Mouse (Mus musculus) frontal cortex, postnatal 10 days (tissue): ENCODE data around the gene Fbl.
"Not testable (repeated sequence)": the region's sequence is repeated elsewhere in the genome, so short reads cannot be mapped to it uniquely, and the experiment has no call there.

Experiments
- DNase-seq, 2 experiments: peaks; one replicate each; pipeline ENCODE4 v3.0.0; 2022; ENCODE audit warnings: low spot score in 2 of 2, mixed read lengths in 1 of 2

The Fbl gene

GRCm38 (mm10) chr7:28169489-28170422, at the start of gene Fbl:
Fbl (plus strand) TSS chr7:28169710.
- peak; percentile 87 to 92 for DNase-seq

- no peak for DNase-seq
These were observed 40.3 kb upstream of the Fbl start, which contains the start of gene 9530053A07Rik for GRCm38 (mm10) chr7:28129166-28129565. 9530053A07Rik (plus strand) TSS chr7:28129466.

GRCm38 (mm10) chr7:28137613-28138012, 31.9 kb upstream of the Fbl start:
- peak in 1 of 2 experiments; percentile 34 for DNase-seq

GRCm38 (mm10) chr7:28148263-28148662, 21.2 kb upstream of the Fbl start:
- peak in 1 of 2 experiments; percentile 45 for DNase-seq

GRCm38 (mm10) chr7:28149841-28150240, 19.7 kb upstream of the Fbl start:
- no peak for DNase-seq

- DNase-seq: peak in 1 of 2 experiments; percentile 27
These were observed 17.8 kb upstream of the Fbl start for GRCm38 (mm10) chr7:28151584-28152221.

GRCm38 (mm10) chr7:28153595-28153994, 15.9 kb upstream of the Fbl start:
- DNase-seq: not testable (repeated sequence)

GRCm38 (mm10) chr7:28159292-28159691, 10.2 kb upstream of the Fbl start:
- DNase-seq: no peak

- no peak for DNase-seq
These were observed 9.6 kb upstream of the Fbl start for GRCm38 (mm10) chr7:28159893-28160292.

GRCm38 (mm10) chr7:28161163-28161749, 8.3 kb upstream of the Fbl start:
- DNase-seq: no peak

GRCm38 (mm10) chr7:28165406-28165805, 4.1 kb upstream of the Fbl start:
- DNase-seq: no peak

GRCm38 (mm10) chr7:28168320-28169115, 992 bp upstream of the Fbl start:
- DNase-seq: peak; percentile 40 to 50

GRCm38 (mm10) chr7:28175358-28175757, 5.8 kb downstream of the Fbl start:
- DNase-seq: no peak

GRCm38 (mm10) chr7:28179228-28179627, 9.7 kb downstream of the Fbl start, which contains the start of gene Dyrk1b:
Dyrk1b (plus strand) TSS chr7:28179469.
- peak; percentile 98 for DNase-seq

- DNase-seq: peak; percentile 92 to 94
These were observed 10.3 kb downstream of the Fbl start for GRCm38 (mm10) chr7:28179741-28180377.

- no peak for DNase-seq
These were observed 11.4 kb downstream of the Fbl start for GRCm38 (mm10) chr7:28180890-28181289.

- no peak for DNase-seq
These were observed 11.9 kb downstream of the Fbl start for GRCm38 (mm10) chr7:28181376-28181775.

GRCm38 (mm10) chr7:28182320-28182719, 12.8 kb downstream of the Fbl start:
- DNase-seq: no peak

GRCm38 (mm10) chr7:28185884-28186283, 16.4 kb downstream of the Fbl start:
- DNase-seq: no peak

- no peak for DNase-seq
These were observed 17.1 kb downstream of the Fbl start for GRCm38 (mm10) chr7:28186631-28187030.

- DNase-seq: no peak
These were observed 22.0 kb downstream of the Fbl start for GRCm38 (mm10) chr7:28191489-28191888.
